Mouse (Mus musculus): ENCODE data around the gene Nme8. TPM values are rescaled to one million over a fixed set of nuclear protein-coding genes. Genes with fewer than 3 reads are reported as not detected.
A peak's percentile ranks its signal among the peaks of the same experiment; 100 is the strongest.

Gene Nme8
- total and polyA plus RNA-seq, 2 experiments, result not detected

- Histone ChIP-seq H3K4me1 (ENCODE audit: control insufficient read depth, insufficient read depth, low read length) (no peaks in the 10 kb centered on the region), H3K4me3 (ENCODE audit: insufficient read depth, low read depth, low read length) (no peak overlapping the region), H3K79me2 (ENCODE audit: control insufficient read depth, insufficient read depth, low read length) (no peaks in the 10 kb centered on the region), H3K36me3 (ENCODE audit: control insufficient read depth, insufficient read depth, low read length) (no peaks in the 10 kb centered on the region), H3K9ac (ENCODE audit: low read depth, low read length) (no peak overlapping the region), H3K27ac (replicated peaks; ENCODE audit: insufficient read depth, low read depth, low read length) (no peak overlapping the region), H3K27me3 (ENCODE audit: control insufficient read depth, insufficient read depth, low read length) (no peaks in the 10 kb centered on the region)
- peak; percentile 10 for DNase-seq (ENCODE audit: extremely low read depth, low read depth, low spot score)
- 59% methylated on average over 4 of the region's 4 CpGs for WGBS
- TF ChIP-seq CTCF (IDR thresholded peaks at IDR 0.05; ENCODE audit: low read depth, low read length), result peak; percentile 13; the same call in 1 of the 2 replicates
- no peak for TF ChIP-seq POLR2A (IDR thresholded peaks at IDR 0.05; ENCODE audit: extremely low read depth, insufficient read depth, low read length)
Observed at GRCm38 (mm10) chr13:19636131-19636530, 61.5 kb downstream of the Nme8 start.

DNA sequence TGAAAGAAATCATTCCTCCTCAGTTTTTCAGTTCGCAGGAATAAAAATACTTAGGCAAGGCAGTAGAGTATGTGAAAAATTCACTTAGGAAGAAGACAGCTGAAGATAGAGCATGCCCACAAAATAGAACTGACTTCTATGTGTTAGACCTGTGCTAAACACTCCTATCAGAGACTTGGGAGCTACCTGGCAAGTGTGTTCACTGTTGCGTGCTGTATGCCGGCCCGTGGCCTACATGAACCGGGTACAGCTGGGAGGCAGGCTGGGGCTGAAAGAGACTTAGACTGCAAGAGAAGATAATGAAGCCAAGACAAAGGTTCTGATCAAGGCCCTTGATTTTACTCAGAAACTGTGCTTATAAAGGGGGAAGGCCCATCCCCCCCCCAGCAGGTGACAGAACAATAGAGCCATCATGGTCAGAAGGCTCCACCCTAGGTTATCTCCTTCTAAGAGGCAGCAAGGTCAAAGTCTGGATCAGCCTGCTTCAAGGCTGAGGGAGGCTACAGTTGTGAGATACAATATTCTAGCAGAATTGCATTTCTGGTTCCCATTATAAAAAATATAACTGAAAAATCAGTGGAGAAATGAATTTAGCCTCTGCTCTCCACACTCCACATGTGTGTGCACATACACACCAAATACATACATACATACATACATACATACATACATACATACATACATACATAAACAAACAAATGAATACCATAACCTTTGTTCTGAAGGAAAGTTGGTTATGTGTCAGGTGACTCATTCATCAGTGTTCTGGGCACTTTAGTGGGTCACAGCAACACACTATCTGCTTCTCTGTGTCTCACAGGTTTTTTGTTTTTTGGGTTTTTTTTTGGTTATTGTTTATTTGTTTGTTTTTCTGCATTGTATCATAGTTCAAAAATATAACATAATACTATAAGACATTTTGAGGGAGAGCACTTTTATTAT lies 66.6 kb downstream of the Nme8 start:
- Histone ChIP-seq H3K27ac (replicated peaks; ENCODE audit: insufficient read depth, low read depth, low read length) (no peak overlapping the region), H3K27me3 (ENCODE audit: control insufficient read depth, insufficient read depth, low read length) (no peaks in the 10 kb centered on the region), H3K79me2 (ENCODE audit: control insufficient read depth, insufficient read depth, low read length) (no peaks in the 10 kb centered on the region), H3K4me1 (ENCODE audit: control insufficient read depth, insufficient read depth, low read length) (no peaks in the 10 kb centered on the region), H3K9ac (ENCODE audit: low read depth, low read length) (no peak overlapping the region), H3K36me3 (ENCODE audit: control insufficient read depth, insufficient read depth, low read length) (no peaks in the 10 kb centered on the region), H3K4me3 (ENCODE audit: insufficient read depth, low read depth, low read length) (no peak overlapping the region)
- TF ChIP-seq POLR2A (IDR thresholded peaks at IDR 0.05; ENCODE audit: extremely low read depth, insufficient read depth, low read length) (no peak), CTCF (IDR thresholded peaks at IDR 0.05; ENCODE audit: low read depth, low read length) (no peak)
- WGBS, result 95% methylated on average over 5 of the region's 5 CpGs
- no peak for DNase-seq (ENCODE audit: extremely low read depth, low read depth, low spot score)

DNA sequence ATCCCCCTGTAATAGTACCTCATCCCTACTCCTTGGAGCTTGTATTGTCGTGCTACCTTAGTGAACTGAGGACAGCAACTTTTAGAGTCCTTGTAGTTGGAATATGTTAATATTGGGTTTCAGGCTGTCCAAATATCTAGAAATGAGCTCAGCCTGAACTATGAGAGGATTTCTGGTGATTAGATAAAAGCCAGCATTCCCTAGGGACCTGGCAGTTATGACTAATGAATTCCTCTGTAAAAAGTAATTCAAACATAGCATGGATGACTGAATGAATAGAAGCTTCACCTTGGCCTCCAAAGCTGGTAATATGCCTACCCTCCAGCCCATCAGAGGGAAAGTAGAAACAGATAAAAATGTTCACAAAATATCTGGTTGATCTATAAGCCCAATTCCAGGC lies 71.1 kb downstream of the Nme8 start:
- no peak for DNase-seq (ENCODE audit: extremely low read depth, low read depth, low spot score)
- H3K4me3 ChIP-seq (ENCODE audit: insufficient read depth, low read depth, low read length), result no peak overlapping the region
- no peaks in the 10 kb centered on the region for H3K36me3 ChIP-seq (ENCODE audit: control insufficient read depth, insufficient read depth, low read length)
- no peak for TF ChIP-seq POLR2A (IDR thresholded peaks at IDR 0.05; ENCODE audit: extremely low read depth, insufficient read depth, low read length)
- TF ChIP-seq CTCF (IDR thresholded peaks at IDR 0.05; ENCODE audit: low read depth, low read length), result no peak
- no peak overlapping the region for H3K27ac ChIP-seq (replicated peaks; ENCODE audit: insufficient read depth, low read depth, low read length)
- H3K4me1 ChIP-seq (ENCODE audit: control insufficient read depth, insufficient read depth, low read length), result 0 out of 2 replicates have a peak, but pooled peaks cover 3% of the 10 kb centered on the region
- no peaks in the 10 kb centered on the region for H3K27me3 ChIP-seq (ENCODE audit: control insufficient read depth, insufficient read depth, low read length)
- no peak overlapping the region for H3K9ac ChIP-seq (ENCODE audit: low read depth, low read length)
- 86% methylated on average over 1 of the region's 1 CpGs for WGBS
- H3K79me2 ChIP-seq (ENCODE audit: control insufficient read depth, insufficient read depth, low read length), result no peaks in the 10 kb centered on the region

- no peaks in the 10 kb centered on the region for H3K36me3 ChIP-seq (ENCODE audit: control insufficient read depth, insufficient read depth, low read length)
- H3K4me1 ChIP-seq (ENCODE audit: control insufficient read depth, insufficient read depth, low read length), result 0 out of 2 replicates have a peak, but pooled peaks cover 3% of the 10 kb centered on the region
- no peak overlapping the region for H3K9ac ChIP-seq (ENCODE audit: low read depth, low read length)
- no peaks in the 10 kb centered on the region for H3K27me3 ChIP-seq (ENCODE audit: control insufficient read depth, insufficient read depth, low read length)
- whole genome bisulfite sequencing, result 71% methylated on average over 11 of the region's 11 CpGs
- no peak for DNase-seq (ENCODE audit: extremely low read depth, low read depth, low spot score)
- H3K4me3 ChIP-seq (ENCODE audit: insufficient read depth, low read depth, low read length), result no peak overlapping the region
- no peak overlapping the region for H3K27ac ChIP-seq (replicated peaks; ENCODE audit: insufficient read depth, low read depth, low read length)
- no peak for TF ChIP-seq CTCF (IDR thresholded peaks at IDR 0.05; ENCODE audit: low read depth, low read length)
- TF ChIP-seq POLR2A (IDR thresholded peaks at IDR 0.05; ENCODE audit: extremely low read depth, insufficient read depth, low read length), result no peak
- H3K79me2 ChIP-seq (ENCODE audit: control insufficient read depth, insufficient read depth, low read length), result no peaks in the 10 kb centered on the region
Observed at GRCm38 (mm10) chr13:19624632-19625320, 72.8 kb downstream of the Nme8 start.

GRCm38 (mm10) chr13:19623228-19623905 lies 74.2 kb downstream of the Nme8 start:
- WGBS, result 28% methylated on average over 30 of the region's 30 CpGs
- H3K4me3 ChIP-seq (ENCODE audit: insufficient read depth, low read depth, low read length), result peak overlapping the region; percentile 51; the same call in 1 of the 2 replicates
- peaks cover 6% of the 10 kb centered on the region; the same call in 1 of the 2 replicates for H3K4me1 ChIP-seq (ENCODE audit: control insufficient read depth, insufficient read depth, low read length)
- no peaks in the 10 kb centered on the region for H3K79me2 ChIP-seq (ENCODE audit: control insufficient read depth, insufficient read depth, low read length)
- TF ChIP-seq CTCF (IDR thresholded peaks at IDR 0.05; ENCODE audit: low read depth, low read length), result no peak
- TF ChIP-seq POLR2A (IDR thresholded peaks at IDR 0.05; ENCODE audit: extremely low read depth, insufficient read depth, low read length), result no peak
- no peaks in the 10 kb centered on the region for H3K36me3 ChIP-seq (ENCODE audit: control insufficient read depth, insufficient read depth, low read length)
- DNase-seq (ENCODE audit: extremely low read depth, low read depth, low spot score), result no peak
- H3K27me3 ChIP-seq (ENCODE audit: control insufficient read depth, insufficient read depth, low read length), result peaks cover 5% of the 10 kb centered on the region
- H3K9ac ChIP-seq (ENCODE audit: low read depth, low read length), result peak overlapping the region; percentile 32; the same call in 1 of the 2 replicates
- H3K27ac ChIP-seq (replicated peaks; ENCODE audit: insufficient read depth, low read depth, low read length), result no peak overlapping the region

All from liver, adult 2 months (tissue).